Mouse (Mus musculus) urinary bladder, adult 2 months (tissue): Measurements from ENCODE around the gene Myod1. TPM values are rescaled to one million over a fixed set of nuclear protein-coding genes. Genes with fewer than 3 reads are reported as not detected.
A peak's percentile ranks its signal among the peaks of the same experiment; 100 is the strongest.

ENCODE experiments used
- DNase-seq: peaks from one replicate; pipeline ENCODE4 v3.0.0; 2022; ENCODE audit warnings: low spot score
- polyA plus RNA-seq: library from polyadenylated mRNA; depleted of rRNA; stranded (reverse); fragments of >200 nt; gene quantifications from 2 replicates; pipeline ENCODE4 v1.2.3, GENCODE M21; 2012

The Myod1 gene
- polyA plus RNA-seq, 1 experiment = 0.29 TPM

DNA sequence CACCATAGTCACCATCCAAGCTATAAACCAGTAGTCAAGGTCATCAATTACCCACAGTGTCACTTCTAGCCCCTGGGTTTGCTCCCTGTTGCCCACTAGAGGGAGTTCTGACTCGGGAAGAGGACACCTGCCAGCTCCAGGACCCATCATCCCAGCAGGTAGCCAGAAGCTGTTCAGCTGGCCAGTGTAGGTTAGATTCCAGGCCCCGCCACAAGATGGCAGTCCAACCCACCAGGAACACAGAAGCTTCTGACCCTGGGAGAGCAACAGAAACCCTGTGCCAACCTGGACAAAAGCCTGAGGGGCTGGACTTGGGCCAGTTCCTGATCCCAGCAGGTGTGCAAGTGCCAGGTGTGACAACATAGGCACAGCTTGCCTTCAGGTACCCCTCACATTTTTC is 16.8 kb downstream of the Myod1 start:
- peak; percentile 64 for DNase-seq

DNA sequence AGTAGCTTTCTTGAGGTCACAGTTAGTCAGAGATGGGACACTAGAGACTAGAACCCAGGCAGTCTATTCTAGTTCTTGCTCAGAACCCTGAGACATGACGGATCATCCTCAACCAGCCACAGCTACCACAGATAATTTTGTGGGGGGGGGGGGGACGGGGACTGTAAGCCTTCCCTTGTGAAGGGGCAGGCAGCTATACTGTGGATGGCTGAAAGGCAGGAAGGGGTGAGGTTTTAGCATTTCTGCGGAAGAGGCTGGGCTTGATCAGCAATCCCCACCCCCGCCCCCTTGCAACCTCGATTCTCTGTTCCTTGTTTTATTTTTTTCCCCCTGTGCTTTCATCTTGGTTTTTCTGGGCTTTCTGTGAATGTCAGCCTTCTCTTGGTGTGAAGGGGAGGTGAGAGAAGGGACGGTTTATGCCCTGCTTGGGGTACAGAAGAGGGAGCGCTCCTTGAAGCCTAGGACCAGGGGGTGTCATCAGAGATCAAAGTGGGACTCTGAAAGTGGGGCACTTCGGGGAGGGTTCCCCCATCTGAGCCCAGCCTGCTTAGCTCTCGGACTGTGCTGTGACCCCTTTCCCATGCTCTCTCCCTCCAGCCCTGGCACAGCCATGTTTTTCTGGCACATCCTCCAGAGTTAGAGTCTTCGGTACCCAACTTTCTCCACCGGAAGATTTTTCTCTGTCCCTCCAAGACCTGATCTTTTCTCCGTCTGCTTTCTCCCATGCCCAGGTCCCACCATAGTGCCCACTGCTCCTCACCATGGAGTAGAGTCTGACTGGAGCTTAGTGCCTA is 17.6 kb downstream of the Myod1 start:
- no peak for DNase-seq

DNA sequence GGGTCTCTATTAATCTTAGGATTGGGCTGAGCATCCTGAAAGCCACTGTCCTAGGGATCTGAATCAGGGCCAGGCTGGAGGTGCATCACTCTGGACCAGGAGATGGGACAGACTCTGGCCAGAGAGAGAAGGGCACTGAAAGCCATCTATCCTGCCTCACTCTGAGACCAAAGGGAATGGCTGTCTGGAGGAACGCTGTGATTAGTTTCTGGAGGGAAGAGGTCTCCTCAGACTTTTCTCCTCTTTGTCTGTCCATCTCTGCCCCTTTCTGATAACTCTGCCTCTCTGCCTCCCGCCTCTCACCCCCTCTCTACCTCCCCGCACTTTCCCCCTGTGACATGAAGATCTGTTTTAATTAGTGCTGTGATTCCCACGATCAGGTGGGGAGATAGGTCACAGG is 18.7 kb downstream of the Myod1 start:
- DNase-seq = no peak

DNA sequence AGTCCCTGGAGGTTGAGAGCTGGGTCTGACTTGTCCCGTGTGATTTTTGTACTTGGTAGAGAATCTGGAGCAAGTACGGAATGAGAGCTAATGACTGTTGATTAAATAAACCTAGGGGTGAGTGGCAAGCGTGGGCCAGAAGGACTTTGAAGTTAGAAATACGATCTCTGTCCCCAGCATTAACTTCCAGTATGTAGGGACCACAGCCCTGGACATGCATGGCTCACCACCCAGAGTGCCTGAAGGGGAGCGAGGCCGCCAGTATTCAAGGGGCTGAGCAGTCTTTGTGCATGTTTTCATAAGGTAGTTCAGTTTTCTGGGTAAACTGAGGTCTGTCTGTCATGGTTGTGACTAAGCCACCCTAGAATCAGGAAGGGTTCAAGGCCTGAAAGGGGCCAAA is 19.3 kb downstream of the Myod1 start:
- no peak for DNase-seq

DNA sequence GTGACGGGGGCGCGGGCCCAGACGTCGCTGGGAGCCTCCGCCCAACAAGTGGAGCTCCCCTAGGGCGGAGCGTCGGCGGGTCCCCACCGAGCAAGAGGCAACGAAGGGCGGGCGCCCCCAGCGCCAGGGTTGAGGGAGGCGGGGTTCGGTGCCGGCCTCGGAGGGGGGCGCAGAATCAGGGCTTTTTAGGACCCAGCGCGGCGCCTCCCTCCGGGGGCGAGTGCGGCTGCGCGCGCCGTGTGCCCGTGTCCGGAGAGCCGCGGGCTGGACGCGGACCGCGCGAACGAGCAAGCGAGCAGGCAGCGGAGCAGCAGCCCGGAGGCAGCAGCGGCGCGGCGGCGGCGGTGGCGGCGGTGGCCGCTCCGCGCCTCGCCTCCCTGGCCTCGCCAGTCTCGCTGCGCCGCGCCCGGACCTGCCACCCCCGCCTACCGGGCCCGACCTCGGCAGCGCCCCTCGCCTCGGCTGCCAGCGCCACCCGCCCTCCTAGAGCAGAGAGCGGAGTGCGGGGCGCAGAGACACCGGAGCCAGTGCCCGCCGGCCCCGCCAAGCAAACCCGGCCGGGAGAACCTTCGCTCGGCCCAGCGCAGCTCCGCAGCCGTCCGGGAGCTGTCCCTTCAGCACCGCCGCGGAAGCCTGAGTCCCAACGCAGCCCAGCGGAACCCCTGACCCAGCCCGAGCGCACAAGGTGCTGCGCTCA is 20.1 kb downstream of the Myod1 start, which contains the start of gene Kcnc1:
TSS of gene Kcnc1 (plus strand) at position 267 of the 697 bp plus-strand sequence.
- peak; percentile 67 for DNase-seq

DNA sequence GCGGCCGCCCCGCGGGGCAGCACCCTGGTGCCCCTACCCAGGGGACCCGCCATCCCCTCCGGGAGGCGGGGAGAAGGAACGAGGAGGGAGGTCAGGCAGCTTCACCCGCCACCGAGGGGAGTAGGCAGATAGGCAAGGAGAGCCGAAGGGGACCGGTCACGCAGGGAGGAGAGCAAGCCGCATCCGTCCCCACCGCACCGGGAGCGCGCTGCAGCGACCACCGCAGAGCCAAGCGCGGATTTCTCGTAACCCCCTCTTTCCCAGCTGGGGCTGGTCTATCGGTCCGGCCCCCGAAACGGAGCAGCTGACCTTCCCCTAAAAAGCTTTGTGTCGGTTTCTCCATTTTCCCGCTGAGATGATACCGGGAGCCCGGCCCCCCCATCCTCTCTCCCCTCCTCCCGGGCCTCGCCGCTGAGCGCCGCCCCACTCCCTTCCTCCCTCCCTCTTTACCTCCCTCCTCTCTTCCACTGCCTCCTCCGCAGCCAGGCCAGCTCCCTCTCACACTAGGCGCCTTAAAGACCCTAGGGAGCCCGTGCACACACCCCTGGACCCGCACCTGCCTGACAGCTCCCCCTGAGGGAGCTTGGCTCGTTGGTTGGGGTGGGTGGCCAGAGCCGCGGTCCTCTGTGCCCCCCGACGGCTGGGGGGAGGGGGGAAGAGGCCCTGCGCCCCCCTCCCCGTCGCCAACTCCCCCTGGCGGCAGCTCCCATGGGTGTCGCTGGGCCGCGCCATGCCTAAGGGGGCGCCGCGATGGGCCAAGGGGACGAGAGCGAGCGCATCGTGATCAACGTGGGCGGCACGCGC is 20.9 kb downstream of the Myod1 start:
- no peak for DNase-seq

DNA sequence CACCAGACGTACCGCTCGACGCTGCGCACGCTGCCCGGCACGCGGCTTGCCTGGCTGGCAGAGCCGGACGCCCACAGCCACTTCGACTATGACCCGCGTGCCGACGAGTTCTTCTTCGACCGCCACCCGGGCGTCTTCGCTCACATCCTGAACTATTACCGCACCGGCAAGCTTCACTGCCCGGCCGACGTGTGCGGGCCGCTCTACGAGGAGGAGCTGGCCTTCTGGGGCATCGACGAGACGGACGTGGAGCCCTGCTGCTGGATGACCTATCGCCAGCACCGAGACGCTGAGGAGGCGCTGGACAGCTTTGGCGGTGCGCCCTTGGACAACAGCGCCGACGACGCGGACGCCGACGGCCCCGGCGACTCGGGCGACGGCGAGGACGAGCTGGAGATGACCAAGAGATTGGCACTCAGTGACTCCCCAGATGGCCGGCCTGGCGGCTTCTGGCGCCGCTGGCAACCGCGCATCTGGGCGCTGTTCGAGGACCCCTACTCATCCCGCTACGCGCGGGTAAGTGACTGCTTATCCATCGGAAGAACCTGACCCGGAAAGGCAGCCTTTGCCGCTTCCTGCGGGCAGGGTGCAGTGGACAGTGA is 21.6 kb downstream of the Myod1 start:
- no peak for DNase-seq

DNA sequence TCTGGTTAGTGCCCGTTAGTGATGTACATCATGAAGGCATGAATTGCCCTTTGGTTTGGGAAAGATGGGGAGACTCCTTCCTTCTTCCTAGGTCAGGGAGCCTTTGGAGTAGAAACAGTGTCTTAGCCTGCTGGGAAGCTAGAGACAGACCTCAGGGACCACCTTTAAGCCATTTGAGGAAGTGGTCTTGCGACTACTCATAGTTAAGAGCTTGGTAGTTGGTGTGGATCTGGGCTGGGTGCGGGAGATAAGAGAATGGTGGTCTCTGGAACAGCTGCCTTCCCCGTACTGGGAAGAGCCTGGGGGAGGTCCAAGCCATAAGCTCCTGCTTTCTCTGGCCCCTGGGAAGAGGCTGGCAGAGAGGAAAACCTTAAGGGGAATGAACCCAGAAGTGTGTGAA is 22.3 kb downstream of the Myod1 start:
- DNase-seq = no peak

DNA sequence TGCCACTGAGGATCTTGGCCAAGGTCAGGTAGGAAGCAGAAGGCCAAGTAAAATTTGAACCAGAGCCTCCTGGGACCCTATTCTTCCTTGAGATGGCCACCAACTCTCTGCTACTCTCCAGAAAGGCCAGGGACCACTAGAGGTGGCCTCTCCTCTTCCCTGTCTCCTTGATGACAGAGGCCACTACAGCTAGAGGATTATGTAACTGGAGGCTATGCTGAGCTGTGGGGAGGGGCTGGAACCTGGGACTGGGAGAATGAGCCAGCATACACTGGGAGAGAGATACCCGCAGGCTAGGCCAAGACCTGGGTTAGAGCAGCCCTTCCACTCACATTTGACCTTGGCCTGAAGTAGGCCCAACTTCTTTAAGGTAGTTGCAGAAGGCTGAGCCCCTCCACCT is 23.4 kb downstream of the Myod1 start:
- DNase-seq = no peak

DNA sequence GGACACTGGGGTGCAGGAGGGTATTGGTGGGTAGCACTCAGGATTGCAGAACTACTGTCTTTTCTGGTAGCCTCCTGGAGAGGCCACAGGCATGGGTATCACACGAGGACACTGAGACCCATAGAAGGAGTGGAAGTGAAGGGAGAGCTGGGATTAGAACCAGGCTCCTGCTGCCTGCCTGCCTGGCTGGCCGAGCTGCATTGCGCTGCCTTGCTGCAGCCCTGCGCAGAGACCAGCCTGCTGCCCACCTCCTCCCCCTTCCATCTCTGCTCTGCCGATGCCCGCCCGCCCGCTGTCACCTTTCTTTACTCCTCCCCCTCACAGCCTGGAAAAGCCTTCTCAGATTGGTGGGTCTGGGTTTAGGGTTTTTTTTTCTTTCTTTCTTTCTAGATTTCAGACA is 24.1 kb downstream of the Myod1 start:
- no peak for DNase-seq

DNA sequence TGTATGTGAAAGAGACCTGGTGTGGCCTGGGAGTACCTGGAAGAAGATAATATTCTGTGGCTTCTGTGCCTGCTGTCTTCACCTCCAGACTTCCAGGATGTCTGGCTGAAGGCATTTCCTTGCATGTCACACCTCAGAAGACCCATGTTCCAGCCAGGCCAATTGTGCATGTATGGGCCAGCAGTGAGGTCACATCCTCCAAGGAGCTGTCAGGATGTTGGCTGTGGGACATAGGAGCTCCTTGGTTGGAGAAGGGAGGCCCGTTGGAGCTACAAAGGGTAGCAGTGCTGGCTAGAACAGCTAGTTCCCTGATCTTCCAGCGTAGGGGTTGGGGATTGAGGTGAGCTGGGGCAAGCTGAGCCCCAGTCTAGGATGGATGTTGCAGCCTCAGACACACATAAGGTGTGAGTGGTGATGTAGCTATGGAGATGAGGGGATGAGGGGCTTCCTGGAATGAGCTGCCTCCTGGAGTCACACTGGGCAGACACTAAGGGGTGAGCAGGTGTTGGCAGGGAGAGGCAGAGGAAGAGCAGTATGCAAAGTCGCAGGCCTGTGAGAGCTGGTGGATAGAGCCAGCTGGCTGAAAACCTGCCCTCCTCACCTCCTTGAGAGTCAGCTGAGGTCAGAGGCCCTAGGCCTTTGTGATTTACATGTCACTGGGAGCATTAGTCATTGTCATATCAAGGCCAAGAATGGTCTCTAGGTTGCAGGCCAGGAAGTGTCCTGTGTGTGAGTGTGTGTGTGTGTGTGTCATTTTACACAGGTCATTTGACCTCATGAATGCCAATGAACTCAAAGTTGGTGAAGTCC is 25.3 kb downstream of the Myod1 start:
- DNase-seq = no peak

DNA sequence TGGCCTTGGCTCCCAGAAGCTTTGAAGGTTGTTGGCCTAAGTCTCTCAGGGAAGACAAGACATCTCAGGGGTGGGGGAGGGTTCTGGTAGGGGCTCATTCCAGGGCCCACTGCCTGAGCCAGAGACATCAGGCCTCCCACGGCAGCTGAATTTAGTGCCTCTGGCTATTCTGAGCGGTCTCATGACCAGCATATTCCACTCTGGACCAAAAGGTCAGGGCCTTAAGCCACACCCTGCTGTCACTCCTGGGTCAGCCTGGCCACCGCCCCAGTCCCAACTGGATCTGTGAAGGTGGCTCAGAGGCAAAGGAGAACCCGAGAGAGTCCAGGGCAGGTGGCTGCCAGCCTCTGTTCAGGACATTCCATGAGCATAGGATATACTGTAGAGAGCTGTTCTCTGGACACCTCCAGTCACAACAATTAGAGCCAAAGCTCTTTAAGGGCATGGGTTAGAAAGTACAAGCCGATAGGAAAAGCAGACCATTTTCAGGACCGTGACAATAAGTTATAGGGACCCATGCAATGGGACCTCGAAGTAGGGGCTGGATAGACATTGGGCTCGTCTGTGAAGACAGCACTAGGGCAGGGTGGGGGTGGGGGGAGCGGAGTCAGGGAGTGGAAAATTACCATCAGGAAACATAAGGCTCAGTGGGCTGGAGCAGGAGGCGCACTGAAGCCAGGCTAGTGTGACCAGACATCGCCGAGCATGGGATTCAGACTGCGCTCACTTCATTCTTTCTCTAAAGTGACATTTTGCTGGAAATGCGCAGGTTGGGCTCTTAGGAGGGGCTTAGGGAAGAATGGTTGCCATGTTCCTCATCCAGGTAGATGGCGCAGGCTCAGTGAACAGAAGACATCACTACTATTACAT is 27.6 kb downstream of the Myod1 start:
- no peak for DNase-seq

DNA sequence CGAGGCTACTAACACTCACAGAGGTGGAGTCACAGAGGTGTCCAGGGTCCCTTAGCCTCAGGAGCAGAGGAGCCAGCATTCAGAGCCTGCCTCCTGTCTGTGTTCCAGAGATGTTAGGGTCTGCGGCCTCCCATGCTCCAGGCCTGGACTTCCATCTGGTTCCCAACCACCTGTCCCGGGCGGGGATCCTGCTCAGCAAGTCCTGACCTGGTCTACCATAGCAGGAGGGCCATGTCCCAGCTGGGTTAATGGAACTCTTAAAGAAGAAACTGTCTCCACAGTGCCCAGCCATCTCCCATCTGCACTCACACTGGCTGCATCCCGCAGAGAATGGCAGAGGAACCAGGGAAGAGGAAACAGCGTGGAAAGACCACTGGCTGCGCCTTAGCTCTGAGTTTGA is 28.5 kb downstream of the Myod1 start:
- DNase-seq = no peak

DNA sequence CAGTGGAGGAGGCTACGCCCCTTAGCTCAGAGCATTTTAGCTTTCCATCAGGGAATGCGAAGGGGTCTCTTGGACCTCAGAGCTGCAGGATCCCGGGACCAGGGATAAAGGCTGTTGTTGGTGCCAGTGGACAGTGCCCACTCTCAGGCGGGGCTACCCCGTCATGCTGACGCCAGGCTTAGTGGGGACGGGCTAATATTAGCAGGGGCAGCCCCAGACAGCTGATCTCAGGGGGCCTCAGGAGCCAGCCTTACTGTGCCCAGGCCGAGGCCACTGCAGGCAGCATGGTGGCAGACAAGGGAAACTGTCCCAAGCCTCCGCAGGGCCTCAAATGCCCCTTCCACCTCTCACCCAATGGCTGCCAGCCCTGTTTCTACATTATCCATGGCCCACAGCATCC is 32.3 kb downstream of the Myod1 start:
- DNase-seq = no peak

DNA sequence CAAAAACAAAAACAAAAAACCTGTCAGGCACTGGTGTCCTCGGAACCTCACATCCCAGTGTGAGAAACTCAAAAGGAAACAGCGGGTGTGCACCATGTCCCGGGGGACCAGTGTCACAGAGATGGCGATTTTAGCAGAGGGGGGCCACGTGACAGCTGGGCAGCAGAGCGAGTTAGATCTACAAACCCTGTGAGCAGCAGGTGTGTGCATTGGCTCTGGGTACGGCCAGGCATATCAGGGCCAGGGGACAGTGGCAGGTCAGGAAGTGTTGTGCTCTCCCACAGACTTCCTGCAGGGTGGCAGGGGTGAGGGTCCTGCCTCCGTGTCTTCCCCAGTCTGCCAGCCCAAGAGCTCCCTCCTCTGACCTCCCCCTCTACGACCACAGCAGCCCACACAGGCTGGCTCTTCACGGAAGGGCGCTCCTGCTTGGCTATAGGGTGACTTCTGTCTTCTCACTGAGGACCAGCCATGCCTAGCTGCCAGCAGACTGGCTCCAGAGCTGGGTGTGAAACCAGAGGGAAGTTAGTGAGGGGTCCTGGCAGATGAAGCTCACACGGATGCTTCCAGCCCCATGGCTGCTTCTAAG is 33.0 kb downstream of the Myod1 start:
- no peak for DNase-seq

DNA sequence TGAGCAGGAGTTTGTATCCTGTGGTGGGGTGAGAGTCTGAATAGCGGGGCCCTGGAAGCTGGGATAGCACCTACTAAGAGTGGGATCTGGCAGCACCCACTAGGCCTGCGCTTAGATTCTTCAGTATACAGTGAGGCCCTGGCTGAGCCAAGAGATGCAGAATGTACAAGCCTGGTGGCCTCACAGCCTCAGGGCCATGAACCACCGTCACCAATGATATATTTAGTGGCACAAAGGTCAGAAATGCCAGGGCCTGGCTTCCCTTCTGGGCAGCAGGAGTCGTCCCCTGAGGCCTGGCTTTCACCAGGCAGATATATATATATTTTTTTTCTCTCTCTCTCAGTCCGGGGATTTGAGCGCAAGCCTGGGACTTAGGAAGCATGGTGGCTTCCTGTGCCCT is 34.5 kb downstream of the Myod1 start:
- DNase-seq = no peak

DNA sequence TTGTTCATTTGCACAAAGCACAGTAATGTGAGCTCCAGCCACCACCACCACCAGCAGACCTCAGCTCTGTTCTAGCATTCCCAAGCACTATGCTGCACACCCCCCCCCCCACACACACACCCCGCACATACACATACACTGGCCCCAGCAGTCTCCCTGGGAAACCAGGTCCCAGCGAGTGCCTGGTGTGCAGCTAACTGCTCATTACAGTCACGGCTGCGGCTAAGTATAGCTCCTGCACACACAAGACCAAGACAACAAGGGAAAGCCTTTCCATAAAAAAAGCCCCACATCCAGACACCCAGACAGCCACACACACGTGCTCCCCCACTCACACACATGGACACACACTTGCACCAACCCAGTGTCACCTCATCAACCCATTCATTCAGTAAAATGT is 36.5 kb downstream of the Myod1 start:
- no peak for DNase-seq

DNA sequence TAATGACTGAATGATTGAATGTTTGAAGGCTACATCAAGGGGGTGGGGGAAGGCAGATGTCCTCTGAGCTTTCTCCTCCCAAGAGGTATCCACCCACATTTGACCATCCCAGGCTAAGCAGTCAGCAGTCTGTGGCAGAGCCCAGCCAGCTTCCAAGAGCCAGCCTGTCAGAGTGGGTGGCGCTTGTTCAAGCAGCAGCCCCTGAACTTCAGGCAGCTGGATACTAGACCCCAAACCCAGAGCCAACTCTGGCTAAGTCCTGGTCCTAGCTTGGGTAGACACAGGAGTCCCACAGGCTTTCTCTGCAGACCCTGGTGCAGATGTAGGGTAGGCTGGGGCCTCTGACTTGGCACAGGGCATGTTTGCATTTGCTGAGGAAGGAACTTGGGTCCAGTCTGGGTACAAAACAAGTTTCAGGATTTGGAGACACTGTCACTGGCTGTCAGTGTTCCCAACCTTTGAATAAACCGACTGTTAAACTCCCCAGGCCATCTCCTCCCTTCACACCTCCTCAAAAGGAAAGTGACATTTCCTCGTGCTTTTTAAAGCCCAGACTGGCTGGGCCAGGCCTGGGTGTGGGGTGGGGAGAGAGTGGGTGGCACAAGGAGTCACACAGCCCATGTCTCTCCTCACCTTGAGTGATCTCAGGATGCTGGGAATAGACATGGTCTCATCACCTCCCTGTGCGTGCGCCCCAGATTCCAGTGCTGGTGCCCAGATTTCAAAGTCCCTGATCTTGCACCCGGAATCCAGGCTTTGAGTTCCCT is 37.9 kb downstream of the Myod1 start:
- no peak for DNase-seq

DNA sequence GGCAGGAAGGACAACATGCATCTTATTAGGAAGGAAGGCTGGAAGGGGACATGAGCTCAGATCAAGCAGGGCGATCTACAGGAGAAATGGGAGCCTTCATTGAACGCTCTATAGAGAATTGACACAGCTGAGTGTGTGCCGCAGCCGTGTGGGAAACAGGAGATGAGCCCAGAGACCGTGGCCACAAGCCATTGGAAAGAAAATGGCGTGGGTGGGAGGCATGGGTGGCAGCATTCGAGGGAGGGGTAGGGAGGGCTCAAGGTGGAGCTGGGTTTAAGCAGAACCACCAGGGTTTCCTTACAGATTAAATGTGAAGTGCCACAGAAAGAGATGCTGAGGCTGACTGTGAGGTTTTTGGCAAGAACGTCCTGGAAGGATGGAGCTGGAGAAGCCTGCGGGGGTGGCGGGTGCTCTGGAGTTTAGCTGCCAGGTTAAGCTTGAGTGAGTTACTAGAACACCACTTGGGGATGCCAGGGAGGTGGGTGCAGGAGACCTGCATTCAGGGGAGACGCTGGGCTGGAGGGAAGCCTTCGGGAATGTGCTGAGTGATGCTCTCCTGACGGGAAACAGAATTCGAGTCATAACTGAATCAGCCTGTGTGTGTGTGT is 39.6 kb downstream of the Myod1 start:
- no peak for DNase-seq
